Mouse (Mus musculus) liver, embryonic 15.5 days (tissue): Measurements from ENCODE around the gene Bcar1. TPM values are rescaled to one million over a fixed set of nuclear protein-coding genes. Genes with fewer than 3 reads are reported as not detected.

ENCODE experiments used
- ATAC-seq: fragments of 200-750 bp; cut with Nextera tagmentation; 2 replicates; pipeline ENCODE4 v1.8.0; 2017; ENCODE audit warnings: moderate number of reproducible peaks, mild to moderate bottlenecking, moderate library complexity; ENCODE audit not compliant: insufficient read depth
- H3K27ac ChIP-seq: fragments of 300-500 bp; sonication (generic); replicated peaks from 2 replicates; pipeline ENCODE4 v1.5.1; 2015; ENCODE audit warnings: mild to moderate bottlenecking, inconsistent platforms
- H3K27me3 ChIP-seq: fragments of 300-500 bp; sonication (generic); 2 replicates; pipeline ENCODE4 v1.6.1; 2015; ENCODE audit warnings: mild to moderate bottlenecking, inconsistent platforms
- H3K36me3 ChIP-seq: fragments of 300-500 bp; sonication (generic); replicated peaks from 2 replicates; pipeline ENCODE4 v1.6.1; 2015; ENCODE audit warnings: moderate library complexity, mild to moderate bottlenecking, inconsistent platforms
- H3K4me1 ChIP-seq: fragments of 300-500 bp; sonication (generic); replicated peaks from 2 replicates; pipeline ENCODE4 v1.6.1; 2015; ENCODE audit warnings: inconsistent platforms
- H3K4me2 ChIP-seq: fragments of 300-500 bp; sonication (generic); 2 replicates; pipeline ENCODE4 v1.6.1; 2015; ENCODE audit warnings: moderate library complexity, mild to moderate bottlenecking, inconsistent platforms
- H3K4me3 ChIP-seq: fragments of 300-500 bp; sonication (generic); replicated peaks from 2 replicates; pipeline ENCODE4 v1.5.1; 2015; ENCODE audit warnings: mild to moderate bottlenecking, inconsistent platforms
- H3K9ac ChIP-seq: fragments of 300-500 bp; sonication (generic); 2 replicates; pipeline ENCODE4 v1.6.1; 2015; ENCODE audit warnings: moderate library complexity, mild to moderate bottlenecking, inconsistent platforms
- H3K9me3 ChIP-seq: fragments of 300-500 bp; sonication (generic); replicated peaks from 2 replicates; pipeline ENCODE4 v1.6.1; 2016; ENCODE audit warnings: inconsistent platforms
- WGBS: fragments of 180-500 bp; shearing (Covaris S2); methylation state at CpG from one replicate; pipeline ENCODE4 v1.1.7; 2015; ENCODE audit warnings: mixed read lengths; ENCODE audit not compliant: insufficient replicate concordance; 5-methylcytosine and 5-hydroxymethylcytosine counted together
- polyA plus RNA-seq: library from polyadenylated mRNA; unstranded; fragments of >200 nt; fragmentation: Nextera tagmentation; extraction: Ambion mirVana; gene quantifications from 2 replicates; pipeline ENCODE4 v1.2.1, GENCODE M21; 2015

Bcar1 gene
- polyA plus RNA-seq, 1 experiment from 2014 or later = 7.8 TPM

GRCm38 (mm10) chr8:111736321-111736720 is 7.3 kb downstream of the Bcar1 start:
- no peaks in the 10 kb centered on the region for H3K36me3 ChIP-seq
- H3K27ac ChIP-seq = no peak overlapping the region
- no peak overlapping the region for H3K9ac ChIP-seq
- ATAC-seq = no peak
- 46% methylated on average over 7 of the region's 7 CpGs for WGBS
- H3K27me3 ChIP-seq = peaks cover 95% of the 10 kb centered on the region
- no peak overlapping the region for H3K4me2 ChIP-seq
- H3K4me3 ChIP-seq = no peak overlapping the region
- H3K4me1 ChIP-seq = peaks cover 52% of the 10 kb centered on the region
- no peaks in the 10 kb centered on the region for H3K9me3 ChIP-seq

- no peak overlapping the region for H3K4me3 ChIP-seq
- no peaks in the 10 kb centered on the region for H3K9me3 ChIP-seq
- H3K9ac ChIP-seq = no peak overlapping the region
- peaks cover 95% of the 10 kb centered on the region for H3K27me3 ChIP-seq
- WGBS = 41% methylated on average over 4 of the region's 4 CpGs
- no peak for ATAC-seq
- H3K4me1 ChIP-seq = peaks cover 52% of the 10 kb centered on the region
- H3K27ac ChIP-seq = no peak overlapping the region
- H3K4me2 ChIP-seq = no peak overlapping the region
- no peaks in the 10 kb centered on the region for H3K36me3 ChIP-seq
Observed at GRCm38 (mm10) chr8:111735791-111736190, 7.8 kb downstream of the Bcar1 start.

GRCm38 (mm10) chr8:111735335-111735761 is 8.3 kb downstream of the Bcar1 start:
- ATAC-seq = no peak
- Histone ChIP-seq H3K4me2 (no peak overlapping the region), H3K4me3 (no peak overlapping the region), H3K27ac (no peak overlapping the region), H3K36me3 (no peaks in the 10 kb centered on the region), H3K27me3 (peaks cover 96% of the 10 kb centered on the region), H3K9me3 (no peaks in the 10 kb centered on the region), H3K4me1 (peaks cover 51% of the 10 kb centered on the region), H3K9ac (no peak overlapping the region)
- WGBS = 31% methylated on average over 8 of the region's 8 CpGs

- no peaks in the 10 kb centered on the region for H3K36me3 ChIP-seq
- H3K9me3 ChIP-seq = no peaks in the 10 kb centered on the region
- peaks cover 97% of the 10 kb centered on the region for H3K27me3 ChIP-seq
- no peak overlapping the region for H3K4me2 ChIP-seq
- peaks cover 51% of the 10 kb centered on the region for H3K4me1 ChIP-seq
- no peak overlapping the region for H3K9ac ChIP-seq
- H3K27ac ChIP-seq = no peak overlapping the region
- H3K4me3 ChIP-seq = no peak overlapping the region
- 47% methylated on average over 6 of the region's 6 CpGs for WGBS
- ATAC-seq = no peak
Observed at GRCm38 (mm10) chr8:111734244-111734960, 9.2 kb downstream of the Bcar1 start.

- Histone ChIP-seq H3K4me2 (no peak overlapping the region), H3K9ac (no peak overlapping the region), H3K36me3 (no peaks in the 10 kb centered on the region), H3K27me3 (peaks cover 97% of the 10 kb centered on the region), H3K27ac (peak overlapping the region; percentile 41; the same call in 1 of the 2 replicates), H3K4me3 (no peak overlapping the region), H3K4me1 (peaks cover 56% of the 10 kb centered on the region), H3K9me3 (no peaks in the 10 kb centered on the region)
- ATAC-seq = no peak
- WGBS = 18% methylated on average over 5 of the region's 5 CpGs
Observed at GRCm38 (mm10) chr8:111733581-111734243, 9.9 kb downstream of the Bcar1 start.

GRCm38 (mm10) chr8:111732406-111733085 is 11.1 kb downstream of the Bcar1 start:
- H3K27ac ChIP-seq = peak overlapping the region; percentile 41; the same call in 1 of the 2 replicates
- H3K9me3 ChIP-seq = no peaks in the 10 kb centered on the region
- H3K36me3 ChIP-seq = no peaks in the 10 kb centered on the region
- peaks cover 94% of the 10 kb centered on the region for H3K27me3 ChIP-seq
- 18% methylated on average over 10 of the region's 10 CpGs for WGBS
- H3K4me2 ChIP-seq = peak overlapping the region; percentile 87
- peaks cover 66% of the 10 kb centered on the region for H3K4me1 ChIP-seq
- ATAC-seq = no peak
- H3K4me3 ChIP-seq = peak overlapping the region; percentile 63
- H3K9ac ChIP-seq = peak overlapping the region; percentile 15; the same call in 1 of the 2 replicates

- under 1% methylated on average over 41 of the region's 41 CpGs for WGBS
- Histone ChIP-seq H3K4me1 (peaks cover 71% of the 10 kb centered on the region), H3K9me3 (no peaks in the 10 kb centered on the region), H3K27ac (peak overlapping the region; percentile 41; the same call in 1 of the 2 replicates), H3K27me3 (peaks cover 89% of the 10 kb centered on the region), H3K9ac (peak overlapping the region; percentile 54), H3K36me3 (no peaks in the 10 kb centered on the region), H3K4me2 (peak overlapping the region; percentile 87), H3K4me3 (peak overlapping the region; percentile 63)
- peak; percentile 82 for ATAC-seq
Observed at GRCm38 (mm10) chr8:111732004-111732403, 11.6 kb downstream of the Bcar1 start.

- Histone ChIP-seq H3K27me3 (peaks cover 88% of the 10 kb centered on the region), H3K36me3 (no peaks in the 10 kb centered on the region), H3K9ac (peak overlapping the region; percentile 54), H3K4me1 (peaks cover 76% of the 10 kb centered on the region), H3K27ac (0 out of 2 replicates have a peak overlapping the region, but pooled peaks have one; percentile 33), H3K4me3 (peak overlapping the region; percentile 63), H3K4me2 (peak overlapping the region; percentile 87), H3K9me3 (no peaks in the 10 kb centered on the region)
- 1% methylated on average over 39 of the region's 39 CpGs for WGBS
- ATAC-seq = peak; percentile 20
Observed at GRCm38 (mm10) chr8:111731231-111731977, 12.2 kb downstream of the Bcar1 start.

GRCm38 (mm10) chr8:111729233-111730170 is 14.1 kb downstream of the Bcar1 start:
- Histone ChIP-seq H3K9ac (no peak overlapping the region), H3K27me3 (peaks cover 80% of the 10 kb centered on the region), H3K4me1 (peaks cover 75% of the 10 kb centered on the region), H3K27ac (peak overlapping the region; percentile 68), H3K4me3 (no peak overlapping the region), H3K36me3 (no peaks in the 10 kb centered on the region), H3K4me2 (peak overlapping the region; percentile 16), H3K9me3 (no peaks in the 10 kb centered on the region)
- 51% methylated on average over 7 of the region's 7 CpGs for WGBS
- ATAC-seq = peak; percentile 27; the same call in 1 of the 2 replicates

GRCm38 (mm10) chr8:111728481-111728880 is 15.1 kb downstream of the Bcar1 start:
- peaks cover 78% of the 10 kb centered on the region for H3K27me3 ChIP-seq
- WGBS = 59% methylated on average over 5 of the region's 5 CpGs
- no peak overlapping the region for H3K4me3 ChIP-seq
- no peaks in the 10 kb centered on the region for H3K36me3 ChIP-seq
- ATAC-seq = no peak
- H3K9ac ChIP-seq = no peak overlapping the region
- H3K9me3 ChIP-seq = no peaks in the 10 kb centered on the region
- H3K4me1 ChIP-seq = peaks cover 69% of the 10 kb centered on the region
- no peak overlapping the region for H3K27ac ChIP-seq
- no peak overlapping the region for H3K4me2 ChIP-seq
